Mouse (Mus musculus) kidney, postnatal 10 days (tissue): ENCODE data around the gene Ch25h.

Experiments
- DNase-seq: peaks from one replicate; pipeline ENCODE4 v3.0.0; 2021; ENCODE audit warnings: mixed read lengths

Gene Ch25h

GRCm38 (mm10) chr19:34464453-34464852 is 10.5 kb downstream of the Ch25h start:
- DNase-seq = no peak

- peak; percentile 34 for DNase-seq
Measured at GRCm38 (mm10) chr19:34461451-34462019, 13.4 kb downstream of the Ch25h start.

GRCm38 (mm10) chr19:34450784-34451370 is 24.1 kb downstream of the Ch25h start:
- no peak for DNase-seq

- no peak for DNase-seq
Measured at GRCm38 (mm10) chr19:34448851-34449250, 26.1 kb downstream of the Ch25h start.

GRCm38 (mm10) chr19:34445410-34446012 is 29.5 kb downstream of the Ch25h start:
- DNase-seq = peak; percentile 54

- DNase-seq = no peak
Measured at GRCm38 (mm10) chr19:34444785-34445184, 30.2 kb downstream of the Ch25h start.

GRCm38 (mm10) chr19:34441979-34442378 is 33.0 kb downstream of the Ch25h start:
- DNase-seq = peak; percentile 16

GRCm38 (mm10) chr19:34435197-34435611 is 39.8 kb downstream of the Ch25h start:
- no peak for DNase-seq

GRCm38 (mm10) chr19:34431314-34431713 is 43.6 kb downstream of the Ch25h start:
- DNase-seq = no peak

- DNase-seq = no peak
Measured at GRCm38 (mm10) chr19:34423783-34424335, 51.1 kb downstream of the Ch25h start.
